In the genomic region with DNA sequence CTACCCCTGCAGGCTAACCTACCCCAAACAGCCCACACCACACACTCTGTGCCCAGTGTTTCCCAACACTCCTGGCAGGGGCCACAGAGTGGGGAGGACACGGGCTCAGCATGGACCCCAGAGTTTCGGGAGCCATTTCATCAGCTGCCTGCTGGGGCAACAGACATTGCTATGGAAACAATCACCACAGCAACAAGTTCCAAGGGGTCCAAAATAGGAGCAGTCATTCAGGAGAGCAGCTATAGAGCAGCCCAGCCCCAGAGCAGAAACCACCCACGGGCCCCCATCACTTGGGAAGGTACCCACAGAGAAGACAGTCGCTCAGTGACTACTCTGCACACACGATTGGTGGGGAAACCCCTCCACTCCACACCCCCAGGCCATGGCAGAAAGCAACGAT, we compare ENCODE assay signal across 8 mouse cellular contexts.
A peak's percentile ranks its signal among the peaks of the same experiment; 100 is the strongest.
DNase-seq lines count a peak whose midpoint lies in the region; ATAC-seq and TF ChIP-seq lines count a peak whose summit lies in the region.

No protein-coding gene starts in this region.

- peaks cover 6% of the 10 kb centered on the region; the same call in 1 of the 2 replicates for H3K9me3 ChIP-seq in midbrain, embryonic 10.5 days (replicated peaks)
- H3K9me3 ChIP-seq in stomach, embryonic 15.5 days, result no peaks in the 10 kb centered on the region

- no peak for TF ChIP-seq EP300 in heart, adult 2 months (IDR thresholded peaks at IDR 0.05; ENCODE audit: insufficient read depth, low read depth, low read length)

- H3K27ac ChIP-seq in heart, adult 2 months, result peak overlapping the region; percentile 77
- peak overlapping the region; percentile 79 for H3K27ac ChIP-seq in midbrain, embryonic 10.5 days (replicated peaks)
- peak overlapping the region; percentile 51; the same call in 1 of the 2 replicates for H3K27ac ChIP-seq in stomach, embryonic 15.5 days

- no peaks in the 10 kb centered on the region for H3K27me3 ChIP-seq in heart, adult 2 months (ENCODE audit: control insufficient read depth, insufficient read depth, low read length)
- no peaks in the 10 kb centered on the region for H3K27me3 ChIP-seq in midbrain, embryonic 10.5 days (ENCODE audit: low read depth, poor library complexity, severe bottlenecking)
- H3K27me3 ChIP-seq in stomach, embryonic 15.5 days (replicated peaks), result no peaks in the 10 kb centered on the region

- peaks cover 6% of the 10 kb centered on the region; the same call in 1 of the 2 replicates for H3K36me3 ChIP-seq in heart, adult 2 months (ENCODE audit: control insufficient read depth, insufficient read depth, low read length)
- peaks cover 50% of the 10 kb centered on the region for H3K36me3 ChIP-seq in midbrain, embryonic 10.5 days
- H3K36me3 ChIP-seq in stomach, embryonic 15.5 days, result no peaks in the 10 kb centered on the region

- TF ChIP-seq POLR2A in heart, adult 2 months (IDR thresholded peaks at IDR 0.05; ENCODE audit: insufficient read depth, low read depth, low read length), result no peak
- no peak for TF ChIP-seq POLR2A in brain, embryonic 14.5 days (IDR thresholded peaks at IDR 0.05; ENCODE audit: borderline replicate concordance, extremely low read depth, insufficient read depth, insufficient read length, poor library complexity, severe bottlenecking)

- DNase-seq in heart, adult 2 months, result peak; percentile 65 to 70
- no peak for DNase-seq in heart, adult 8-10 months (ENCODE audit: low spot score)
- peak; percentile 90 for DNase-seq in brain, embryonic 14.5 days (ENCODE audit: low read depth)
- peak; percentile 75 to 77 for DNase-seq in layer of hippocampus, postnatal 10 days (ENCODE audit: low spot score in 2 of 2)
- DNase-seq in midbrain, embryonic 10.5 days (ENCODE audit: low spot score), result peak; percentile 70
- no peak for DNase-seq in thymus, postnatal 14 days

- peak; percentile 53 for ATAC-seq in granulocyte monocyte progenitor cell, adult 5-6 weeks (replicated peaks; ENCODE audit: poor library complexity, severe bottlenecking)
- no peak for ATAC-seq in stomach, embryonic 15.5 days (ENCODE audit: insufficient read depth, low FRiP score, low read depth)

- H3K79me2 ChIP-seq in heart, adult 2 months (replicated peaks; ENCODE audit: control insufficient read depth, insufficient read depth, low read length), result peaks cover 4% of the 10 kb centered on the region

- intact Hi-C loops in heart, adult 2 months (cut with DNase I), result no loop called here

- WGBS in heart, adult 2 months, result 23% methylated on average over 6 of the region's 6 CpGs
- WGBS in midbrain, embryonic 10.5 days, result 25% methylated on average over 6 of the region's 6 CpGs
- WGBS in stomach, embryonic 15.5 days, result 49% methylated on average over 6 of the region's 6 CpGs

- TF ChIP-seq CTCF in heart, adult 2 months (IDR thresholded peaks at IDR 0.05), result no peak
- no peak for TF ChIP-seq CTCF in brain, embryonic 14.5 days (IDR thresholded peaks at IDR 0.05; ENCODE audit: borderline replicate concordance, extremely low read depth, insufficient read depth, insufficient read length)

- no peak overlapping the region for H3K4me3 ChIP-seq in heart, adult 2 months
- peak overlapping the region; percentile 35 for H3K4me3 ChIP-seq in midbrain, embryonic 10.5 days
- H3K4me3 ChIP-seq in stomach, embryonic 15.5 days (replicated peaks), result no peak overlapping the region

- H3K4me2 ChIP-seq in stomach, embryonic 15.5 days, result no peak overlapping the region

- no peak overlapping the region for H3K9ac ChIP-seq in heart, adult 2 months (ENCODE audit: low read depth, low read length)
- no peak overlapping the region for H3K9ac ChIP-seq in stomach, embryonic 15.5 days

- peaks cover 50% of the 10 kb centered on the region for H3K4me1 ChIP-seq in heart, adult 2 months (ENCODE audit: control insufficient read depth, insufficient read depth, low read length)
- peaks cover 70% of the 10 kb centered on the region for H3K4me1 ChIP-seq in midbrain, embryonic 10.5 days
- H3K4me1 ChIP-seq in stomach, embryonic 15.5 days, result peaks cover 58% of the 10 kb centered on the region

Comparison
In these comparisons a context has a peak if more than half of its experiments do, and no peak if none do; other contexts are left out.
1. DNase-seq: peak in heart, adult 2 months (2 of 2), brain, embryonic 14.5 days (single experiment), layer of hippocampus, postnatal 10 days (2 of 2) and midbrain, embryonic 10.5 days (single experiment); none in heart, adult 8-10 months (single experiment) and thymus, postnatal 14 days (single experiment).
2. Peak in every context shown above with its lines, with median percentiles within 50 percentile points of each other: H3K27ac ChIP-seq.